Mouse (Mus musculus) heart, postnatal 0 days (tissue): Measurements from ENCODE around the gene Ube2l3. TPM values are rescaled to one million over a fixed set of nuclear protein-coding genes. Genes with fewer than 3 reads are reported as not detected.

Experiments used
- ATAC-seq: fragments of 200-750 bp; cut with Nextera tagmentation; 2 replicates; pipeline ENCODE4 v1.8.0; 2017; ENCODE audit warnings: low read depth, moderate number of reproducible peaks, moderate library complexity; ENCODE audit not compliant: insufficient read depth
- DNase-seq: peaks from one replicate; pipeline ENCODE4 v3.0.0-alpha.2; 2016; ENCODE audit warnings: low spot score
- H3K27ac ChIP-seq: fragments of 300-500 bp; sonication (generic); 2 replicates; pipeline ENCODE4 v1.5.1; 2014; ENCODE audit warnings: low read depth, mild to moderate bottlenecking
- H3K27me3 ChIP-seq: fragments of 300-500 bp; sonication (generic); 2 replicates; pipeline ENCODE4 v1.6.1; 2014; ENCODE audit warnings: low read length, mixed read lengths; ENCODE audit not compliant: control insufficient read depth, insufficient read depth
- H3K36me3 ChIP-seq: fragments of 300-500 bp; sonication (generic); replicated peaks from 2 replicates; pipeline ENCODE4 v1.6.1; 2014; ENCODE audit warnings: low read length, mixed read lengths; ENCODE audit not compliant: control insufficient read depth, insufficient read depth
- H3K4me1 ChIP-seq: fragments of 300-500 bp; sonication (generic); 2 replicates; pipeline ENCODE4 v1.6.1; 2014; ENCODE audit warnings: antibody characterized with exemption; ENCODE audit not compliant: control insufficient read depth, insufficient read depth
- H3K4me2 ChIP-seq: fragments of 300-500 bp; sonication (generic); 2 replicates; pipeline ENCODE4 v1.6.1; 2014; ENCODE audit warnings: low read depth, mild to moderate bottlenecking, low read length, moderate library complexity
- H3K4me3 ChIP-seq: fragments of 300-500 bp; sonication (generic); 2 replicates; pipeline ENCODE4 v1.5.1; 2014; ENCODE audit warnings: low read depth, low read length
- H3K9ac ChIP-seq: fragments of 300-500 bp; sonication (generic); replicated peaks from 2 replicates; pipeline ENCODE4 v1.6.1; 2014; ENCODE audit warnings: low read depth, low read length, mixed read lengths
- H3K9me3 ChIP-seq: fragments of 300-500 bp; sonication (generic); replicated peaks from 2 replicates; pipeline ENCODE4 v1.6.1; 2016; ENCODE audit warnings: low read length; ENCODE audit not compliant: control insufficient read depth
- CTCF ChIP-seq: IDR thresholded peaks from 2 replicates; pipeline ENCODE4 v1.5.1; 2016; ENCODE audit warnings: antibody characterized with exemption, control low read depth, low read depth
- EP300 ChIP-seq: IDR thresholded peaks from 2 replicates; pipeline ENCODE4 v1.6.1; 2016; ENCODE audit warnings: antibody characterized with exemption, low read depth
- WGBS: fragments of 180-500 bp; shearing (Covaris S2); extraction: QIAGEN DNeasy Blood & Tissue Kit; methylation state at CpG from one replicate; pipeline ENCODE4 v1.1.7; 2014; 5-methylcytosine and 5-hydroxymethylcytosine counted together
- polyA plus RNA-seq: library from polyadenylated mRNA; unstranded; fragments of >200 nt; fragmentation: Nextera tagmentation; extraction: Ambion mirVana; gene quantifications from 2 replicates; pipeline ENCODE4 v1.2.1, GENCODE M21; 2015
- total RNA-seq: library from RNA; depleted of rRNA; stranded (reverse); fragments of >200 nt; gene quantifications from 2 replicates; pipeline ENCODE4 v1.2.3, GENCODE M21; 2014; ENCODE audit warnings: low replicate concordance

The Ube2l3 gene
- total and polyA plus RNA-seq, 2 experiments from 2014 or later, result 62.5 to 254 TPM

GRCm38 (mm10) chr16:17146772-17147235 is 55.6 kb downstream of the Ube2l3 start, which contains the start of gene Ccdc116:
TSS of gene Ccdc116 (minus strand) at chr16:17147229.
- peak within 1 kb of the TSS; percentile 58 for H3K4me3 ChIP-seq
- H3K27ac ChIP-seq, result no peak within 1 kb of the TSS
- TF ChIP-seq EP300 (no peak), CTCF (peak; percentile 62)
- H3K9ac ChIP-seq, result 0 out of 2 replicates have a peak within 1 kb of the TSS, but pooled peaks have one; percentile 19
- 0 out of 2 replicates have a peak, but pooled peaks cover 5% of the 10 kb centered on the region for H3K36me3 ChIP-seq
- WGBS, result under 1% methylated on average over 34 of the region's 34 CpGs
- H3K4me1 ChIP-seq, result peaks cover 14% of the 10 kb centered on the region
- H3K9me3 ChIP-seq, result no peaks in the 10 kb centered on the region
- ATAC-seq (peak; percentile 88), DNase-seq (peak; percentile 86)
- no peaks in the 10 kb centered on the region for H3K27me3 ChIP-seq
- peak within 1 kb of the TSS; percentile 95 for H3K4me2 ChIP-seq

DNA sequence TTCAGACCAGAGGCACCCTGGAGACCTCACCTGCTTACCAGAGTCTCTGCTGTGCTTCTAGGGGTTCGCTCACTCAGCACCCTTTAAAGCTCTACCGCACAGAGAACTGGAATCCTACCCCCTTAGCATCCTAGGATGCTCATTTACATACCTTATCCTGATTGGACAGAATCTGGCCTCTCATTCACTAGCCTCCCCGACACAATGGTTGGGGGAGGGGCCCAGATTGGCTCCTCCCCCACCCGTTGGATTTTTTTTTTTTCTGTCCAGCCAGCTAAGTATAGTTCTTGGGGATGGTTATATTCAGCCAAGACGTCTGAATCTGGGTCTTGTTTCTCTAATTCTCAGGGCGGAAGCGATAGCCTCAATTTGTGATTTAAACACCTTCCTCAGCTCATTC is 58.1 kb downstream of the Ube2l3 start, which contains the start of gene Ydjc:
Gene Ydjc (plus strand): TSS at position 283 of the 400 bp plus-strand sequence.
- DNase-seq (no peak), ATAC-seq (no peak)
- Histone ChIP-seq H3K27me3 (no peaks in the 10 kb centered on the region), H3K4me1 (peaks cover 14% of the 10 kb centered on the region), H3K4me2 (no peak within 1 kb of the TSS), H3K9ac (no peak within 1 kb of the TSS), H3K36me3 (no peaks in the 10 kb centered on the region), H3K27ac (no peak within 1 kb of the TSS), H3K4me3 (no peak within 1 kb of the TSS), H3K9me3 (no peaks in the 10 kb centered on the region)
- TF ChIP-seq EP300 (no peak), CTCF (no peak)
- WGBS, result 22% methylated on average over 7 of the region's 7 CpGs

GRCm38 (mm10) chr16:17137355-17137754 is 65.1 kb downstream of the Ube2l3 start:
- 80% methylated on average over 15 of the region's 15 CpGs for WGBS
- H3K27me3 ChIP-seq, result no peaks in the 10 kb centered on the region
- no peaks in the 10 kb centered on the region for H3K4me1 ChIP-seq
- H3K9me3 ChIP-seq, result no peaks in the 10 kb centered on the region
- no peak for TF ChIP-seq CTCF
- TF ChIP-seq EP300, result no peak
- no peak overlapping the region for H3K4me2 ChIP-seq
- no peak overlapping the region for H3K4me3 ChIP-seq
- H3K9ac ChIP-seq, result no peak overlapping the region
- DNase-seq (no peak), ATAC-seq (no peak)
- no peaks in the 10 kb centered on the region for H3K36me3 ChIP-seq
- H3K27ac ChIP-seq, result no peak overlapping the region

DNA sequence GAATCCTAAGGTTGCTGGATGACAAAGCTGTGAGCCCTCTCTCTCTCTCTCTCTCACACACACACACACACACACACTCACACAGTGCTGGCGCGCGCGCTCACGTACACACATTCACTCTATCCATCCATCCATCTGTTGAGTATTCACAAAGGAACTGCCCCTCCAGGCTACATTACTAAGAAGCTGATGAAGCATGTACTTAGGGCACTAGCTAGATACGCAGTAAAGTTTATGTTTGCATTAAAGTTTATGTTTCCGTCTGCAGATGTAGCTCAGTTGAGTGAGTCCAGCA is 69.6 kb downstream of the Ube2l3 start:
- Histone ChIP-seq H3K4me1 (peaks cover 5% of the 10 kb centered on the region; the same call in 1 of the 2 replicates), H3K36me3 (no peaks in the 10 kb centered on the region), H3K27me3 (no peaks in the 10 kb centered on the region), H3K4me2 (peak overlapping the region; percentile 78), H3K9ac (no peak overlapping the region), H3K9me3 (no peaks in the 10 kb centered on the region), H3K27ac (no peak overlapping the region), H3K4me3 (peak overlapping the region; percentile 65)
- ATAC-seq (no peak), DNase-seq (no peak)
- TF ChIP-seq CTCF (no peak), EP300 (no peak)
- 36% methylated on average over 7 of the region's 7 CpGs for WGBS

GRCm38 (mm10) chr16:17132089-17132905 is 70.2 kb downstream of the Ube2l3 start, which contains the start of gene Sdf2l1:
TSS of gene Sdf2l1 (minus strand) at chr16:17132383.
- H3K27me3 ChIP-seq, result no peaks in the 10 kb centered on the region
- H3K4me3 ChIP-seq, result peak within 1 kb of the TSS; percentile 65
- peak within 1 kb of the TSS; percentile 5; the same call in 1 of the 2 replicates for H3K9ac ChIP-seq
- TF ChIP-seq EP300 (peak; percentile 77; the same call in 1 of the 2 replicates), CTCF (peak; percentile 24; the same call in 1 of the 2 replicates)
- peaks cover 5% of the 10 kb centered on the region; the same call in 1 of the 2 replicates for H3K4me1 ChIP-seq
- DNase-seq, result peak; percentile 97
- H3K36me3 ChIP-seq, result no peaks in the 10 kb centered on the region
- H3K27ac ChIP-seq, result no peak within 1 kb of the TSS
- H3K4me2 ChIP-seq, result peak within 1 kb of the TSS; percentile 78
- WGBS, result 1% methylated on average over 47 of the region's 47 CpGs
- ATAC-seq, result peak; percentile 99
- H3K9me3 ChIP-seq, result no peaks in the 10 kb centered on the region
